Mouse (Mus musculus) small intestine, adult 2 months (tissue): ENCODE data around the gene Tceanc2.

Experiments used
- CTCF ChIP-seq: fragments of 200-500 bp; IDR thresholded peaks from 2 replicates; pipeline ENCODE4 v1.5.1; 2012; ENCODE audit warnings: low read depth, mild to moderate bottlenecking, control low read depth, inconsistent platforms, low read length, moderate library complexity, mixed read lengths; ENCODE audit not compliant: insufficient replicate concordance, insufficient read length; ENCODE audit errors: extremely low read depth
- POLR2A ChIP-seq: fragments of 200-500 bp; IDR thresholded peaks from 2 replicates; pipeline ENCODE4 v1.6.1; 2012; ENCODE audit warnings: low read depth, mild to moderate bottlenecking, control low read depth, inconsistent platforms, low read length, moderate library complexity

DNA sequence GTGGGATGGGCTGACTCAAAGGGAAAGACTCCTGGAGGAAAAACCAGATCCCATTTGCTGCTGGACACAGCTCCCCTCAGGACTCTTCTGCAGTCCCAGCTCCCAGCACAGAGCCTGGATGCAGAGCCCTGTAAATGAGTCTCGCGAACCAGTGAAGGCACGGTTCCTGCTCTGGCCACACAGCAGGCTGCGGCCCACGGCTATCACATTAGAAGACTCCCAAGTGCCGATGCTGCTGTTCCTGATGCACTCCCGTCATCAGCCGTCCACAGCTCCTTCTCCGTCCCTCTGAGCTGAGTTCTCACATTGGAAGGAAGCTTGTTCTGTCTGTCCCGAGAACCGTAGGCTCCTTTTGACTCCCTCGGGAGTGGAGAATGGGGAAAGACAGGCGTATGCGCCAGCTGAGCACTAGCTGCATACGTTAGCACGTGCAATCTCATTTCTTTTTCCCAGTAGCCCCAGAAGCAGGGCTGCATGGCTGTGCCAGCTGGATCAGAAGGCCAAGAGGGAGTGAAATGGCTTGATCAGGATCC, 82.0 kb downstream of the Tceanc2 start, which contains the start of gene Cdcp2:
- no peak for TF ChIP-seq CTCF
- no peak for TF ChIP-seq POLR2A
